Mouse (Mus musculus) limb, embryonic 11.5 days (tissue): ENCODE measurements around the gene Saa2. TPM values are rescaled to one million over a fixed set of nuclear protein-coding genes. Genes with fewer than 3 reads are reported as not detected.
"Not testable (repeated sequence)": the region's sequence is repeated elsewhere in the genome, so short reads cannot be mapped to it uniquely, and the experiment has no call there.

ENCODE experiments used
- ATAC-seq: fragments of 200-750 bp; cut with Nextera tagmentation; 2 replicates; pipeline ENCODE4 v1.8.0; 2017; ENCODE audit warnings: low read depth; ENCODE audit not compliant: insufficient number of reproducible peaks, low FRiP score, low TSS enrichment
- DNase-seq: peaks from one replicate; pipeline ENCODE4 v3.0.0-alpha.2; 2015; ENCODE audit warnings: low spot score
- H3K27ac ChIP-seq: fragments of 300-500 bp; sonication (generic); replicated peaks from 2 replicates; pipeline ENCODE4 v1.5.1; 2014; ENCODE audit warnings: low read depth, mild to moderate bottlenecking, low read length
- H3K27me3 ChIP-seq: fragments of 300-500 bp; sonication (generic); 2 replicates; pipeline ENCODE4 v1.6.1; 2014; ENCODE audit warnings: mild to moderate bottlenecking, low read length, mixed read lengths; ENCODE audit not compliant: control insufficient read depth, insufficient read depth
- H3K36me3 ChIP-seq: fragments of 300-500 bp; sonication (generic); 2 replicates; pipeline ENCODE4 v1.6.1; 2014; ENCODE audit warnings: mild to moderate bottlenecking, low read length, moderate library complexity, mixed read lengths; ENCODE audit not compliant: control insufficient read depth, insufficient read depth
- H3K4me1 ChIP-seq: fragments of 300-500 bp; sonication (generic); 2 replicates; pipeline ENCODE4 v1.6.1; 2014; ENCODE audit warnings: low read length, mixed read lengths; ENCODE audit not compliant: control insufficient read depth, insufficient read depth
- H3K4me2 ChIP-seq: fragments of 300-500 bp; sonication (generic); 2 replicates; pipeline ENCODE4 v1.6.1; 2014; ENCODE audit warnings: low read depth, mild to moderate bottlenecking, moderate library complexity; ENCODE audit not compliant: severe bottlenecking
- H3K4me3 ChIP-seq: fragments of 300-500 bp; sonication (generic); 2 replicates; pipeline ENCODE4 v1.5.1; 2014; ENCODE audit warnings: low read depth, low read length
- H3K9ac ChIP-seq: fragments of 300-500 bp; sonication (generic); 2 replicates; pipeline ENCODE4 v1.6.1; 2014; ENCODE audit warnings: mild to moderate bottlenecking, low read length
- H3K9me3 ChIP-seq: fragments of 300-500 bp; sonication (generic); 2 replicates; pipeline ENCODE4 v1.6.1; 2016; ENCODE audit warnings: low read length; ENCODE audit not compliant: control insufficient read depth
- WGBS: fragments of 180-500 bp; shearing (Covaris S2); extraction: QIAGEN DNeasy Blood & Tissue Kit; methylation state at CpG from one replicate; pipeline ENCODE4 v1.1.7; 2014; 5-methylcytosine and 5-hydroxymethylcytosine counted together
- polyA plus RNA-seq: library from polyadenylated mRNA; unstranded; fragments of >200 nt; fragmentation: Nextera tagmentation; extraction: Ambion mirVana; gene quantifications from 2 replicates; pipeline ENCODE4 v1.2.1, GENCODE M21; 2014

Gene Saa2
- polyA plus RNA-seq, 1 experiment from 2014 or later = 0.68 TPM

GRCm38 (mm10) chr7:46742880-46743279 lies 8.7 kb upstream of the Saa2 start, which contains the start of gene Saa1:
Gene Saa1 (minus strand): TSS chr7:46742980.
- ATAC-seq = not testable (repeated sequence)
- 82% methylated on average over 3 of the region's 3 CpGs for WGBS

GRCm38 (mm10) chr7:46745816-46746215 lies 5.8 kb upstream of the Saa2 start:
- no peak overlapping the region for H3K4me3 ChIP-seq
- no peaks in the 10 kb centered on the region for H3K36me3 ChIP-seq
- no peak for ATAC-seq
- H3K9ac ChIP-seq = no peak overlapping the region
- no peaks in the 10 kb centered on the region for H3K9me3 ChIP-seq
- H3K4me1 ChIP-seq = no peaks in the 10 kb centered on the region
- no peak overlapping the region for H3K4me2 ChIP-seq
- WGBS = 63% methylated on average over 3 of the region's 3 CpGs
- no peak overlapping the region for H3K27ac ChIP-seq
- no peak for DNase-seq
- H3K27me3 ChIP-seq = no peaks in the 10 kb centered on the region

More at GRCm38 (mm10) chr7:46742880-46743279, 8.7 kb upstream of the Saa2 start, which contains the start of gene Saa1:
- H3K9me3 ChIP-seq, H3K4me1 ChIP-seq, DNase-seq, H3K9ac ChIP-seq, H3K27me3 ChIP-seq, H3K27ac ChIP-seq, H3K36me3 ChIP-seq, H3K4me3 ChIP-seq, H3K4me2 ChIP-seq: not testable (repeated sequence)

- ATAC-seq (no peak), DNase-seq (no peak)
- no peaks in the 10 kb centered on the region for H3K4me1 ChIP-seq
- no peak overlapping the region for H3K4me3 ChIP-seq
- H3K4me2 ChIP-seq = no peak overlapping the region
- H3K9ac ChIP-seq = no peak overlapping the region
- 52% methylated on average over 7 of the region's 7 CpGs for WGBS
- no peak overlapping the region for H3K27ac ChIP-seq
- no peaks in the 10 kb centered on the region for H3K9me3 ChIP-seq
- H3K36me3 ChIP-seq = no peaks in the 10 kb centered on the region
- H3K27me3 ChIP-seq = no peaks in the 10 kb centered on the region
Measured at GRCm38 (mm10) chr7:46746381-46746780, 5.2 kb upstream of the Saa2 start.

- ATAC-seq = no peak
- no peaks in the 10 kb centered on the region for H3K9me3 ChIP-seq
- DNase-seq = no peak
- H3K4me3 ChIP-seq = no peak overlapping the region
- no peaks in the 10 kb centered on the region for H3K36me3 ChIP-seq
- 64% methylated on average over 3 of the region's 3 CpGs for WGBS
- H3K4me1 ChIP-seq = no peaks in the 10 kb centered on the region
- H3K27me3 ChIP-seq = no peaks in the 10 kb centered on the region
- no peak overlapping the region for H3K9ac ChIP-seq
- H3K4me2 ChIP-seq = no peak overlapping the region
- no peak overlapping the region for H3K27ac ChIP-seq
Measured at GRCm38 (mm10) chr7:46748459-46748858, 3.1 kb upstream of the Saa2 start.

GRCm38 (mm10) chr7:46761049-46761795 lies 9.6 kb downstream of the Saa2 start:
- Histone ChIP-seq H3K4me2 (no peak overlapping the region), H3K36me3 (peaks cover 7% of the 10 kb centered on the region; the same call in 1 of the 2 replicates)
- WGBS = 82% methylated on average over 11 of the region's 11 CpGs

GRCm38 (mm10) chr7:46762601-46763000 lies 11.0 kb downstream of the Saa2 start:
- Histone ChIP-seq H3K27ac (no peak overlapping the region), H3K9me3 (no peaks in the 10 kb centered on the region), H3K4me1 (no peaks in the 10 kb centered on the region), H3K27me3 (no peaks in the 10 kb centered on the region), H3K36me3 (peaks cover 7% of the 10 kb centered on the region; the same call in 1 of the 2 replicates), H3K4me3 (no peak overlapping the region), H3K9ac (no peak overlapping the region), H3K4me2 (no peak overlapping the region)
- ATAC-seq = no peak
- 90% methylated on average over 5 of the region's 5 CpGs for WGBS
- no peak for DNase-seq

More at GRCm38 (mm10) chr7:46761049-46761795, 9.6 kb downstream of the Saa2 start:
- H3K27ac ChIP-seq = no peak overlapping the region
- H3K4me3 ChIP-seq = no peak overlapping the region
- no peak overlapping the region for H3K9ac ChIP-seq
- no peak for DNase-seq
- ATAC-seq = no peak
- H3K9me3 ChIP-seq = no peaks in the 10 kb centered on the region
- no peaks in the 10 kb centered on the region for H3K4me1 ChIP-seq
- H3K27me3 ChIP-seq = no peaks in the 10 kb centered on the region

GRCm38 (mm10) chr7:46764672-46765071 lies 13.1 kb downstream of the Saa2 start:
- Histone ChIP-seq H3K36me3 (peaks cover 16% of the 10 kb centered on the region), H3K4me1 (no peaks in the 10 kb centered on the region), H3K4me3 (no peak overlapping the region), H3K9ac (no peak overlapping the region), H3K27ac (no peak overlapping the region), H3K4me2 (no peak overlapping the region), H3K9me3 (no peaks in the 10 kb centered on the region), H3K27me3 (no peaks in the 10 kb centered on the region)
- no peak for DNase-seq
- ATAC-seq = no peak
- 93% methylated on average over 8 of the region's 8 CpGs for WGBS

- no peak for DNase-seq
- Histone ChIP-seq H3K4me1 (no peaks in the 10 kb centered on the region), H3K27ac (no peak overlapping the region), H3K4me2 (no peak overlapping the region), H3K36me3 (peaks cover 16% of the 10 kb centered on the region), H3K9me3 (no peaks in the 10 kb centered on the region), H3K4me3 (no peak overlapping the region), H3K9ac (no peak overlapping the region), H3K27me3 (no peaks in the 10 kb centered on the region)
- no peak for ATAC-seq
Measured at GRCm38 (mm10) chr7:46767371-46767770, 15.8 kb downstream of the Saa2 start.
